Mouse (Mus musculus) MEL (cell line): ENCODE measurements around the gene Nosip. TPM values are rescaled to one million over a fixed set of nuclear protein-coding genes. Genes with fewer than 3 reads are reported as not detected.

Experiments
- DNase-seq: peaks from one replicate; pipeline ENCODE4 v3.0.0; 2011; ENCODE audit warnings: low read depth, low spot score
- H3K27ac ChIP-seq: 2 replicates; pipeline ENCODE4 v1.5.1; 2012; ENCODE audit warnings: low read depth, mild to moderate bottlenecking, control low read depth, low read length, moderate library complexity; ENCODE audit not compliant: control insufficient read depth
- H3K27me3 ChIP-seq, 2 experiments: fragments of 150-350 bp in 1 of 2; sonication (generic) in 1 of 2; 2 replicates each; pipeline ENCODE4 v1.6.1; 2012; ENCODE audit warnings: low read length in 2 of 2, mild to moderate bottlenecking in 2 of 2, improper control_type of control experiment in 1 of 2, moderate library complexity in 1 of 2; ENCODE audit not compliant: insufficient read depth in 2 of 2, control insufficient read depth in 1 of 2
- H3K36me3 ChIP-seq, 2 experiments: 2 replicates each; pipeline ENCODE4 v1.6.1; 2012 to 2014; ENCODE audit warnings: low read length in 2 of 2, improper control_type of control experiment in 1 of 2, inconsistent platforms in 1 of 2, mild to moderate bottlenecking in 1 of 2; ENCODE audit not compliant: insufficient read depth in 2 of 2, control insufficient read depth in 1 of 2
- H3K4me1 ChIP-seq, 2 experiments: fragments of 150-350 bp in 1 of 2; sonication (generic) in 1 of 2; 2 replicates each; pipeline ENCODE4 v1.6.1; 2012; ENCODE audit warnings: low read length in 2 of 2, improper control_type of control experiment in 1 of 2, mild to moderate bottlenecking in 1 of 2; ENCODE audit not compliant: insufficient read depth in 2 of 2, control insufficient read depth in 1 of 2
- H3K4me3 ChIP-seq, 2 experiments: fragments of 150-350 bp in 1 of 2; sonication (generic) in 1 of 2; 2 replicates each; pipeline ENCODE4 v1.5.1; 2012; ENCODE audit warnings: low read depth in 2 of 2, low read length in 2 of 2, mild to moderate bottlenecking in 2 of 2, moderate library complexity in 2 of 2, control low read depth in 1 of 2, improper control_type of control experiment in 1 of 2; ENCODE audit not compliant: control insufficient read depth in 1 of 2, insufficient read depth in 1 of 2
- H3K79me2 ChIP-seq: 2 replicates; pipeline ENCODE4 v1.6.1; 2012; ENCODE audit warnings: mild to moderate bottlenecking, low read length, moderate library complexity; ENCODE audit not compliant: control insufficient read depth, poor library complexity, insufficient read depth
- H3K9ac ChIP-seq: 2 replicates; pipeline ENCODE4 v1.6.1; 2012; ENCODE audit warnings: low read depth, mild to moderate bottlenecking, control low read depth, low read length, moderate library complexity; ENCODE audit not compliant: control insufficient read depth, poor library complexity, severe bottlenecking
- H3K9me3 ChIP-seq: fragments of 150-350 bp; sonication (generic); replicated peaks from 2 replicates; pipeline ENCODE4 v1.6.1; 2012; ENCODE audit warnings: mild to moderate bottlenecking, low read length, improper control_type of control experiment, moderate library complexity; ENCODE audit not compliant: insufficient read depth
- BHLHE40 ChIP-seq: IDR thresholded peaks from 2 replicates; pipeline ENCODE4 v1.6.1; 2012; ENCODE audit warnings: low read depth, mild to moderate bottlenecking, inconsistent platforms, low read length, improper control_type of control experiment, borderline replicate concordance
- CTCF ChIP-seq, 3 experiments: IDR thresholded peaks in 2 of 3; conservative IDR thresholded peaks in 1 of 3; 2 replicates each; pipeline ENCODE4 v1.5.1; 2011 to 2012; ENCODE audit warnings: low read length in 3 of 3, low read depth in 2 of 3, mild to moderate bottlenecking in 2 of 3, improper control_type of control experiment in 1 of 3, inconsistent platforms in 1 of 3, mixed read lengths in 1 of 3, moderate library complexity in 1 of 3; ENCODE audit not compliant: control insufficient read depth in 1 of 3, insufficient read depth in 1 of 3, poor library complexity in 1 of 3, severe bottlenecking in 1 of 3
- E2F4 ChIP-seq: IDR thresholded peaks from 2 replicates; pipeline ENCODE4 v1.6.1; 2011; ENCODE audit warnings: low read depth, low read length, improper control_type of control experiment, borderline replicate concordance
- GABPA ChIP-seq: IDR thresholded peaks from 2 replicates; pipeline ENCODE4 v1.6.1; 2012; ENCODE audit warnings: low read depth, mild to moderate bottlenecking, inconsistent platforms, low read length, improper control_type of control experiment, moderate library complexity
- JUND ChIP-seq: IDR thresholded peaks from 2 replicates; pipeline ENCODE4 v1.6.1; 2011; ENCODE audit warnings: low read depth, mild to moderate bottlenecking, improper control_type of control experiment, low read length
- MXI1 ChIP-seq: IDR thresholded peaks from 2 replicates; pipeline ENCODE4 v1.6.1; 2011; ENCODE audit warnings: mild to moderate bottlenecking, low read depth, low read length, improper control_type of control experiment
- NELFE ChIP-seq: IDR thresholded peaks from 2 replicates; pipeline ENCODE4 v1.6.1; 2011; ENCODE audit warnings: low read depth, low read length, improper control_type of control experiment
- NRF1 ChIP-seq: IDR thresholded peaks from 2 replicates; pipeline ENCODE4 v1.6.1; 2014; ENCODE audit warnings: low read depth, mild to moderate bottlenecking, inconsistent platforms, low read length, improper control_type of control experiment, moderate library complexity; ENCODE audit not compliant: poor library complexity, insufficient read depth, severe bottlenecking
- POLR2A ChIP-seq, 2 experiments: IDR thresholded peaks; 2 replicates each; pipeline ENCODE4 v1.6.1; 2011 to 2012; ENCODE audit warnings: low read length in 2 of 2, mild to moderate bottlenecking in 2 of 2, control low read depth in 1 of 2, improper control_type of control experiment in 1 of 2, low read depth in 1 of 2, moderate library complexity in 1 of 2; ENCODE audit not compliant: control insufficient read depth in 1 of 2, insufficient read depth in 1 of 2, poor library complexity in 1 of 2
- POLR2AphosphoS2 ChIP-seq: IDR thresholded peaks from 2 replicates; pipeline ENCODE4 v1.6.1; 2011; ENCODE audit warnings: low read length, improper control_type of control experiment
- POLR2AphosphoS5 ChIP-seq: IDR thresholded peaks from 2 replicates; pipeline ENCODE4 v1.6.1; 2012; ENCODE audit warnings: low read depth, borderline replicate concordance, mild to moderate bottlenecking, inconsistent platforms, low read length, moderate library complexity, mixed read lengths
- SIN3A ChIP-seq: IDR thresholded peaks from 2 replicates; pipeline ENCODE4 v1.6.1; 2012; ENCODE audit warnings: low read length, improper control_type of control experiment, inconsistent platforms
- USF1 ChIP-seq: IDR thresholded peaks from 2 replicates; pipeline ENCODE4 v1.6.1; 2014; ENCODE audit warnings: low read depth, mild to moderate bottlenecking, inconsistent platforms, low read length, improper control_type of control experiment, moderate library complexity
- ZNF384 ChIP-seq: IDR thresholded peaks from 2 replicates; pipeline ENCODE4 v1.6.1; 2012; ENCODE audit warnings: low read depth, mild to moderate bottlenecking, inconsistent platforms, low read length, improper control_type of control experiment
- polyA plus RNA-seq, 2 experiments: library from polyadenylated mRNA; stranded (reverse) in 1 of 2; unstranded in 1 of 2; fragments of >175 nt in 1 of 2; fragments of >200 nt in 1 of 2; gene quantifications; 2 replicates each; pipeline versions ENCODE4 v1.2.1 to v1.2.4; 2012; ENCODE audit warnings: low replicate concordance in 2 of 2, low read depth in 1 of 2; ENCODE audit not compliant: insufficient read length in 2 of 2, insufficient read depth in 1 of 2, missing spikeins in 1 of 2
- total RNA-seq: library from RNA; depleted of rRNA; stranded (reverse); fragments of 300-350 nt; gene quantifications from 2 replicates; pipeline ENCODE4 v1.2.3, GENCODE M21; 2012

Gene Nosip
- total and polyA plus RNA-seq, 3 experiments = 50.7 to 78.9 TPM; not detected in 1

GRCm38 (mm10) chr7:45102940-45103585, 40.8 kb downstream of the Nosip start:
- peaks cover 2 to 11% of the 10 kb centered on the region in 2 experiments; a peak in 3 of 4 replicates for H3K4me1 ChIP-seq
- no peaks in the 10 kb centered on the region for H3K27me3 ChIP-seq
- TF ChIP-seq USF1 (0 out of 2 replicates have a peak, but pooled peaks have one; percentile 21), POLR2AphosphoS5 (no peak), BHLHE40 (no peak), NELFE (no peak), MXI1 (no peak), SIN3A (no peak), CTCF (IDR thresholded peaks at IDR 0.05 in 2 of 3, conservative IDR thresholded peaks at IDR 0.05 in 1 of 3; ENCODE audit: control insufficient read depth in 1 of 3, insufficient read depth in 1 of 3, low read depth in 2 of 3, low read length in 3 of 3, poor library complexity in 1 of 3, severe bottlenecking in 1 of 3) (no peak)
- H3K36me3 ChIP-seq = no peaks in the 10 kb centered on the region
- H3K79me2 ChIP-seq = no peaks in the 10 kb centered on the region
- H3K9me3 ChIP-seq = no peaks in the 10 kb centered on the region
- no peak overlapping the region for H3K9ac ChIP-seq
- H3K27ac ChIP-seq = no peak overlapping the region
- no peak for DNase-seq
- no peak overlapping the region for H3K4me3 ChIP-seq

DNA sequence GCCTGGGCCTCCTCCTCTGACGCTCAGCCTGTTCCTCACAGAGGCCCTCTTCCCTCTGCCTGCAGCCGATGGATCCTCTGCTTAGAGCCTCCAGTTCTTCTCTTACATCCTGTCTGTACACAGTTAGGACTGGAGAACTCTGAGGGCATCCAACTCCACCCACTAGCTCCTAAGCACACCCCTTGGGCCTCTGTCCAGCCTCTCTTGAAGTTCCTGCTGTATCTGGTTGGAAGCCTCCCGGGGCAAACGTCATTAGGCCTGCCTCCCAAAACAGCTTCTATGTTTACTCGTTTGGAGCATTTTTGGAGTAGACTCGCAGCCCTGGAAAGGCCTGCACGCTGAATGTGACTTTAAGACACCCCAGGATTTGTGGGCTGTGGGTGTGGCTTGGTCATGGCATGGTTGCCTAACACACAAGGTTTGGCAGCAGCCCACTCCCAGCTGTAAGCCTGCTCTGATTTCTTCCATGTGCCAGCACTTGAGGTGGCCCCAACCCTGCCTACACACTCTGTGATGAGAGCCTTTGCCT, 41.5 kb downstream of the Nosip start, which contains the start of gene Fcgrt:
TSS of gene Fcgrt (minus strand) at position 200 of the 529 bp plus-strand sequence.
- no peak within 1 kb of the TSS for H3K9ac ChIP-seq
- peak; percentile 67 for DNase-seq
- no peaks in the 10 kb centered on the region for H3K79me2 ChIP-seq
- H3K27ac ChIP-seq = no peak within 1 kb of the TSS
- no peak for TF ChIP-seq POLR2AphosphoS2
- no peak for TF ChIP-seq JUND
- TF ChIP-seq E2F4 = no peak
- no peak for TF ChIP-seq POLR2A (IDR thresholded peaks at IDR 0.05; ENCODE audit: control insufficient read depth in 1 of 2, insufficient read depth in 1 of 2, low read depth in 1 of 2, low read length in 2 of 2, poor library complexity in 1 of 2)
- no peak for TF ChIP-seq POLR2AphosphoS5
- no peak for TF ChIP-seq GABPA
- TF ChIP-seq SIN3A = no peak
- TF ChIP-seq ZNF384 = no peak
- no peak for TF ChIP-seq NRF1
- no peaks in the 10 kb centered on the region for H3K27me3 ChIP-seq
- H3K4me3 ChIP-seq = no peak within 1 kb of the TSS
- no peaks in the 10 kb centered on the region for H3K36me3 ChIP-seq
- peaks cover 0 to 8% of the 10 kb centered on the region in 2 experiments; a peak in 2 of 4 replicates for H3K4me1 ChIP-seq
- H3K9me3 ChIP-seq = no peaks in the 10 kb centered on the region
